Mouse (Mus musculus) hindbrain, postnatal 0 days (tissue): ENCODE results near the gene Spryd3. TPM values are rescaled to one million over a fixed set of nuclear protein-coding genes. Genes with fewer than 3 reads are reported as not detected.

Source experiments
- ATAC-seq: fragments of 200-750 bp; cut with Nextera tagmentation; 2 replicates; pipeline ENCODE4 v1.8.0; 2017; ENCODE audit warnings: mild to moderate bottlenecking, moderate TSS enrichment, moderate library complexity
- DNase-seq: peaks from one replicate; pipeline ENCODE4 v3.0.0-alpha.2; 2015; ENCODE audit warnings: low spot score
- H3K27ac ChIP-seq: fragments of 300-500 bp; sonication (generic); 2 replicates; pipeline ENCODE4 v1.5.1; 2014; ENCODE audit warnings: mild to moderate bottlenecking
- H3K27me3 ChIP-seq: fragments of 300-500 bp; sonication (generic); 2 replicates; pipeline ENCODE4 v1.6.1; 2014; ENCODE audit warnings: low read length, mixed read lengths; ENCODE audit not compliant: insufficient read depth
- H3K36me3 ChIP-seq: fragments of 300-500 bp; sonication (generic); 2 replicates; pipeline ENCODE4 v1.6.1; 2014; ENCODE audit warnings: low read length, mixed read lengths; ENCODE audit not compliant: insufficient read depth
- H3K4me1 ChIP-seq: fragments of 300-500 bp; sonication (generic); 2 replicates; pipeline ENCODE4 v1.6.1; 2014; ENCODE audit warnings: antibody characterized with exemption, low read length, mixed read lengths; ENCODE audit not compliant: insufficient read depth
- H3K4me2 ChIP-seq: fragments of 300-500 bp; sonication (generic); 2 replicates; pipeline ENCODE4 v1.6.1; 2014; ENCODE audit warnings: low read depth, mild to moderate bottlenecking, low read length, moderate library complexity, mixed read lengths
- H3K4me3 ChIP-seq: fragments of 300-500 bp; sonication (generic); 2 replicates; pipeline ENCODE4 v1.5.1; 2014; ENCODE audit warnings: low read length
- H3K9ac ChIP-seq: fragments of 300-500 bp; sonication (generic); replicated peaks from 2 replicates; pipeline ENCODE4 v1.6.1; 2014; ENCODE audit warnings: mild to moderate bottlenecking, low read length, moderate library complexity, mixed read lengths
- H3K9me3 ChIP-seq: fragments of 300-500 bp; sonication (generic); 2 replicates; pipeline ENCODE4 v1.6.1; 2016; ENCODE audit warnings: low read length, mixed read lengths
- CTCF ChIP-seq: IDR thresholded peaks from 2 replicates; pipeline ENCODE4 v1.5.1; 2016; ENCODE audit warnings: antibody characterized with exemption, control low read depth, low read depth
- WGBS: fragments of 180-500 bp; shearing (Covaris S2); extraction: QIAGEN DNeasy Blood & Tissue Kit; methylation state at CpG from one replicate; pipeline ENCODE4 v1.1.7; 2014; 5-methylcytosine and 5-hydroxymethylcytosine counted together
- polyA plus RNA-seq: library from polyadenylated mRNA; unstranded; fragments of >200 nt; fragmentation: Nextera tagmentation; extraction: Ambion mirVana; gene quantifications from 2 replicates; pipeline ENCODE4 v1.2.1, GENCODE M21; 2015
- total RNA-seq: library from RNA; depleted of rRNA; stranded (reverse); fragments of >200 nt; gene quantifications from 2 replicates; pipeline ENCODE4 v1.2.3, GENCODE M21; 2014

Gene Spryd3
- total and polyA plus RNA-seq, 2 experiments from 2014 or later: 110 to 118 TPM

- DNase-seq (no peak), ATAC-seq (no peak)
- H3K36me3 ChIP-seq: no peaks in the 10 kb centered on the region
- no peaks in the 10 kb centered on the region for H3K4me1 ChIP-seq
- H3K4me3 ChIP-seq: no peak overlapping the region
- H3K27ac ChIP-seq: no peak overlapping the region
- no peaks in the 10 kb centered on the region for H3K9me3 ChIP-seq
- H3K4me2 ChIP-seq: no peak overlapping the region
- WGBS: 69% methylated on average over 4 of the region's 4 CpGs
- H3K9ac ChIP-seq: no peak overlapping the region
- TF ChIP-seq CTCF: no peak
- H3K27me3 ChIP-seq: peaks cover 4% of the 10 kb centered on the region; the same call in 1 of the 2 replicates
Measured at GRCm38 (mm10) chr15:102149561-102149960, 13.5 kb upstream of the Spryd3 start.

- Histone ChIP-seq H3K4me2 (no peak overlapping the region), H3K9me3 (no peaks in the 10 kb centered on the region), H3K36me3 (no peaks in the 10 kb centered on the region), H3K27ac (no peak overlapping the region), H3K9ac (no peak overlapping the region), H3K27me3 (peaks cover 4% of the 10 kb centered on the region; the same call in 1 of the 2 replicates), H3K4me3 (no peak overlapping the region), H3K4me1 (no peaks in the 10 kb centered on the region)
- WGBS: 66% methylated on average over 16 of the region's 16 CpGs
- DNase-seq: no peak
- no peak for TF ChIP-seq CTCF
- ATAC-seq: no peak
Measured at GRCm38 (mm10) chr15:102147674-102148402, 11.8 kb upstream of the Spryd3 start.

GRCm38 (mm10) chr15:102146882-102147281 is 10.8 kb upstream of the Spryd3 start:
- Histone ChIP-seq H3K4me2 (no peak overlapping the region), H3K4me1 (no peaks in the 10 kb centered on the region), H3K9ac (no peak overlapping the region), H3K27me3 (peaks cover 4% of the 10 kb centered on the region; the same call in 1 of the 2 replicates), H3K9me3 (no peaks in the 10 kb centered on the region), H3K36me3 (no peaks in the 10 kb centered on the region), H3K27ac (no peak overlapping the region), H3K4me3 (no peak overlapping the region)
- peak; percentile 87 for TF ChIP-seq CTCF
- ATAC-seq (0 out of 2 replicates have a peak, but pooled peaks have one; percentile 55), DNase-seq (peak; percentile 62)
- WGBS: 3% methylated on average over 1 of the region's 1 CpGs

- 85% methylated on average over 5 of the region's 5 CpGs for WGBS
Measured at GRCm38 (mm10) chr15:102146089-102146488, 10.1 kb upstream of the Spryd3 start.

GRCm38 (mm10) chr15:102145330-102145729 is 9.3 kb upstream of the Spryd3 start:
- 81% methylated on average over 10 of the region's 10 CpGs for WGBS
- peaks cover 4% of the 10 kb centered on the region; the same call in 1 of the 2 replicates for H3K27me3 ChIP-seq
- H3K27ac ChIP-seq: no peak overlapping the region
- TF ChIP-seq CTCF: no peak
- H3K4me2 ChIP-seq: no peak overlapping the region
- H3K9ac ChIP-seq: no peak overlapping the region
- DNase-seq (no peak), ATAC-seq (no peak)
- H3K9me3 ChIP-seq: no peaks in the 10 kb centered on the region
- no peak overlapping the region for H3K4me3 ChIP-seq
- no peaks in the 10 kb centered on the region for H3K4me1 ChIP-seq
- no peaks in the 10 kb centered on the region for H3K36me3 ChIP-seq

More at GRCm38 (mm10) chr15:102146089-102146488, 10.1 kb upstream of the Spryd3 start:
- H3K4me1 ChIP-seq: no peaks in the 10 kb centered on the region
- DNase-seq (no peak), ATAC-seq (no peak)
- no peaks in the 10 kb centered on the region for H3K36me3 ChIP-seq
- H3K9me3 ChIP-seq: no peaks in the 10 kb centered on the region
- H3K27me3 ChIP-seq: peaks cover 4% of the 10 kb centered on the region; the same call in 1 of the 2 replicates
- no peak overlapping the region for H3K9ac ChIP-seq
- H3K4me2 ChIP-seq: no peak overlapping the region
- no peak overlapping the region for H3K27ac ChIP-seq
- no peak for TF ChIP-seq CTCF
- H3K4me3 ChIP-seq: no peak overlapping the region

GRCm38 (mm10) chr15:102144726-102145125 is 8.7 kb upstream of the Spryd3 start:
- Histone ChIP-seq H3K36me3 (no peaks in the 10 kb centered on the region), H3K9me3 (no peaks in the 10 kb centered on the region), H3K27me3 (peaks cover 4% of the 10 kb centered on the region; the same call in 1 of the 2 replicates), H3K4me3 (peak overlapping the region; percentile 10; the same call in 1 of the 2 replicates), H3K4me2 (peak overlapping the region; percentile 19; the same call in 1 of the 2 replicates), H3K9ac (no peak overlapping the region), H3K27ac (no peak overlapping the region), H3K4me1 (no peaks in the 10 kb centered on the region)
- DNase-seq (no peak), ATAC-seq (no peak)
- TF ChIP-seq CTCF: no peak
- 16% methylated on average over 18 of the region's 19 CpGs for WGBS

GRCm38 (mm10) chr15:102144274-102144711 is 8.3 kb upstream of the Spryd3 start, which contains the start of gene Igfbp6:
Igfbp6 (plus strand) TSS chr15:102144362.
- H3K4me2 ChIP-seq: peak within 1 kb of the TSS; percentile 19; the same call in 1 of the 2 replicates
- H3K36me3 ChIP-seq: no peaks in the 10 kb centered on the region
- no peaks in the 10 kb centered on the region for H3K9me3 ChIP-seq
- peaks cover 4% of the 10 kb centered on the region; the same call in 1 of the 2 replicates for H3K27me3 ChIP-seq
- WGBS: 9% methylated on average over 22 of the region's 22 CpGs
- no peak for TF ChIP-seq CTCF
- H3K4me3 ChIP-seq: peak within 1 kb of the TSS; percentile 10; the same call in 1 of the 2 replicates
- H3K27ac ChIP-seq: no peak within 1 kb of the TSS
- H3K9ac ChIP-seq: no peak within 1 kb of the TSS
- ATAC-seq (no peak), DNase-seq (no peak)
- H3K4me1 ChIP-seq: no peaks in the 10 kb centered on the region
